Mouse (Mus musculus): ENCODE results near the gene Gdpgp1.
A peak's percentile ranks its signal among the peaks of the same experiment; 100 is the strongest.

The Gdpgp1 gene

GRCm38 (mm10) chr7:80221179-80221750 is 11.4 kb upstream of the Gdpgp1 start:
- no peak for DNase-seq (ENCODE audit: low read depth, low spot score)

GRCm38 (mm10) chr7:80227065-80227464 is 5.6 kb upstream of the Gdpgp1 start:
- DNase-seq (ENCODE audit: low read depth, low spot score) = peak; percentile 33

- no peak for DNase-seq (ENCODE audit: low read depth, low spot score)
Measured at GRCm38 (mm10) chr7:80230196-80230595, 2.5 kb upstream of the Gdpgp1 start.

DNA sequence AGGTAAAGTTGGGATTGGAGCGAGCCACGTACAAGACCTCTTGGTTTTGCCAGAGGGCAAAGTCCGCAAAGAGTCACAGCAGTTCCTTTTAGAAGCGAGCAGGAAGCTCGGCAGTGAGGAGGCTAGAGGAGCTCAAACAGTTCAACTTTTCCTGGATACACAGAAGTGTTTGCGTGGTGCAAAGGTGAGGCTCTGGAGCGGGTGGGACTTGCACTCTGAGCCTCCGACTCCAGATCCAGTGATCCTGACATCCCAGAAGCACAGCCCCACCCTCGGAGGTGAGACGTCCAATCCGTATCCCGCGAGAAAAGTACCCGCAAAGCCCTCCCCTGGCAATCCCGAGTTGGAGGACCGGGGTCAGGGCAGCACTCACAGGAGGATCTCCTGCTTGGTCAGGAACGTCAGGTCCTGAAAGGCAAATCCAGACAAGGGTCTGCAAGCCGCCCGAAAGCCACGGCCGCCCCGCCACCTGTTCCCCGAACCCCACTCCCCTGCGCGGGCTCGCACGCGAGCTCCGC is 635 bp upstream of the Gdpgp1 start:
- DNase-seq (ENCODE audit: low read depth, low spot score) = no peak

DNA sequence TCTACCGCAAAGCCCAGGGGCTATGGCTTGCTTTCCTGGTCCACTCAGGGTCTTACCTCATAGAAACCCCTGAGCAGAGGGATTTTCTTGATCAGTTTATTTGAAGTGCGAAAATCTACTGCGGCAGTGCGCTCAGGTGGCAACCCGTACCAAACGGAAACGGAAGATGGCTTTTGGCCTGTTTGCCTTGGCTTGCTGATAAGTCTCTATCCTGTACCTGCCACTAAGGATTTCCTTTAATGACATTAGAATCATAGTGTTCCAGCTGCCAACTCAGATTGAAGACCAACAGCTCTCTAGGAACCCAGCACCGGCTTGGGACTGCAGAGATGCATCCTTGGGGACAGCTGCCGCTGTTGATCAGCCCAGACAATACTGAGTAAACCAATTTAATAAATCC is 1.1 kb downstream of the Gdpgp1 start:
- peak; percentile 31 for DNase-seq (ENCODE audit: low read depth, low spot score)

- DNase-seq (ENCODE audit: low read depth, low spot score) = no peak
Measured at GRCm38 (mm10) chr7:80238542-80238941, 5.9 kb downstream of the Gdpgp1 start.

DNA sequence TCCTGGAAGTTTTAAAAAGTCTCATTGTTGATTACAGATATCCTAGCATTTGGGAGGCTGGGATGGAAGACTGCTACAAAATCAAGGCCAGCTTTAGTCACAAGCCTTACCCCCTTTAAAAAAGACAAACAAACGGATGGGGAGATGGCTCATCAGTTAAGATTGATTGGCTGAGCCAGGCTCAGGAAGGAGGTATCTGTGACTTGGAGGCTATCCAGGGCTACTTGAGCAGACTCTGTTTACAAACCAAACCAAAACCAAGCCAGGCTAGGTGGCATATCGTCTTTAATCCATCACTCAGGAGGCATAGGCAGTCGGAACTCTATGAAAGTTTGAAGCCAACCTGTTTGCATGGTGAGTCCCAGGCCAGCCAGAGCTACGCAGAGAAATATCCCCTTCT is 9.0 kb downstream of the Gdpgp1 start:
- DNase-seq (ENCODE audit: low read depth, low spot score) = no peak

GRCm38 (mm10) chr7:80244851-80245250 is 12.2 kb downstream of the Gdpgp1 start:
- DNase-seq (ENCODE audit: low read depth, low spot score) = no peak

DNA sequence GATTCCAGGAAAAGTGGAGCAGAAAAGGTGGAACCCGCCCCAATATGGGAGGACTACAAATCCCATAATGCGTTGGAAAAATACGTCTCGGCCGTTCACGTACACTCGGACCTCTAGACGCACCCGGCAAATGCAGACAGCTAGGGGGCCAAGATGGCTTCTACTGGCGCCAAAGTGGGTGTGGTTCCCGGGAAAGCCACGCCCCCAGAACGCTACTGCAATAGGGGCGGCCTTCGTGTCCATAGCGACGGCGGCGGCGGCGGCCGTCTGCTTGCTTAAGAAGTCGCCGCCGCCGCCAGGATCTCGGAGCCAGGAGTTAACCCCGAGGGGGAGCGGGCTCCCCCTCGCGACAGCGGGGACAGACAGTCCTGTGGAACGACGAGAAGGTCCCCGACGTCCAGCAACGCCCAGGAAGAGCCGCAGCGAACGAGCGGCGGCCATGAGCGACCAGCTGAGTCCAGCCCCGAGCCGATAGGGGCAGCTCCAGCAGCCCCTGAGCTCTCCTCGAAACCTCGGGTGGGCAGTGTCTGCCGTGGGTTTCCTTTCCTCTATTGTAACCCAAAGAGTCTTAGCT is 13.6 kb downstream of the Gdpgp1 start, which contains the start of gene Ttll13:
Gene Ttll13 (plus strand): TSS at position 229 of the 574 bp plus-strand sequence.
- DNase-seq (ENCODE audit: low read depth, low spot score) = peak; percentile 97

GRCm38 (mm10) chr7:80246859-80247258 is 14.2 kb downstream of the Gdpgp1 start:
- DNase-seq (ENCODE audit: low read depth, low spot score) = no peak

GRCm38 (mm10) chr7:80252437-80252836 is 19.8 kb downstream of the Gdpgp1 start:
- no peak for DNase-seq (ENCODE audit: low read depth, low spot score)

DNA sequence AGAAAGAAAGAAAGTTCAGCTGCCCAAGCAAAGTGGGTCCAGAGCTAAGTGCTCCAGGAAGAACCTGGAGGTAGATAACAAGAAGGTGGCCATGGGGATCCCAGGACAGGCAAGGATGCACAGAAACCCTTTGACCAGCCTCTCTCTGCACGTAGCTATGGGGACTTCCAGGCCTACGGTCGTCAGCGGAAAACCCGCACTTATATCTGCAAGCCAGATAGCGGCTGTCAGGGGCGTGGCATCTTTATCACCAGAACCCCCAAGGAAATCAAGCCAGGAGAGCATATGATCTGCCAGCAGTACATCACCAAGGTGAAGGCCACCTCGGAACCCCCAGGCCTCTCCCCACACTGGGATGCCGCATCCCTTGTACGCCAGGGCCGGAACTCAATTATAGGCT is 20.2 kb downstream of the Gdpgp1 start:
- peak; percentile 31 for DNase-seq (ENCODE audit: low read depth, low spot score)

DNA sequence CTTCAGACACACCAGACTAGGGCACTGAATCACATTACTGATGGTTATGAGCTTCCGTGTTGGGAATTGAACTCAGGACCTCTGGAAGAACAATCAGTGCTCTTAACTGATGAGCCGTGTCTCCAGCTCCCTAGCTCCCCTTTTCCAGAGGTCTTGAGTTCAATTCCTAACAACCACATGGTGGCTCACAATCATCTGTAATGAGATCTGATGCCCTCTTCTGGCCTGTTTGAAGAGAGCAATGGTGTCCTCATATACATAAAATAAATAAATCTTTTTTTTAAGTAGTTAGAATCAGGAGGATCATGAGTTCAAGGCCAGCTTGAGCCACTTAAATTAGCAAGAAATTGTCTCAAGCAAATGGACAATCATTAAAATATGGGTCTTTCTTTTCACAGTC is 23.3 kb downstream of the Gdpgp1 start:
- DNase-seq (ENCODE audit: low read depth, low spot score) = peak; percentile 41

- DNase-seq (ENCODE audit: low read depth, low spot score) = no peak
Measured at GRCm38 (mm10) chr7:80257706-80258105, 25.0 kb downstream of the Gdpgp1 start.

DNA sequence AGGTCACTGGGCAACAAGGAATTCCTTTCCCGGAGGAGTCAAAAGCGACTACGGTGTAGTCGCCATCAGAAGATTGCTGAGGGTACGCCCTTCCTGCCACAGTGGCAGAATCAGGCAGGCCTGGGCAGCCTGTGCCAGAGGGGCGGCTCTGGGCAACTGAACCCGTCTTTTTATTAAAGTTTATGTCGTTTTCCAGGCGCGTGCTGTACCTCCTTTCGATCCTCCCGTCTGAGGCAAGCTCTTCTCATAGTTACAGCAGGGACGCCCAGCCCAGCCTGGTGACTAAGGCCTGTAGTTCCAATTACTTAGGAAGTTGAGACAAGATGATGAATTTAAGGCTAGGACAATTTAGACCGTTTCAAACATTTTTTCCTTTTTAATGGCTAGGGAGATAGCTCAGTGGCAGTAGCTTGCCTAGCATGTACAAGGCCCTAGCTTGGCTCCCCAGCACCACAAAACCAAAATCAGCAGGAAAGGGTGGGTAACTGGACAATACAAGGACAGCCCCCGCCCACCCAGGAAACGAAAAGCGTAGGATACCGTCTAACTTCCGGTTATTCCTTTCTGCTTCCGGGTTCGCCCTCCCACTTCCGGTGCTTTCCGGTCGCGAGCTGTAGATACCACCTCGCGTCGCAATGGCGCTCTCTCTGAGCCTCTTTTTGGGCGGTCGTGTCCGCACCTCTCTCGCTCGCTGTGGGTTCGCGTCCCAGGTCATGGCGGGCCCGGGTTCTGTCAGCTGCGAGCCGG is 28.1 kb downstream of the Gdpgp1 start, which contains the start of gene Ngrn:
Gene Ngrn (plus strand): TSS at position 591 of the 747 bp plus-strand sequence.
- DNase-seq (ENCODE audit: low read depth, low spot score) = peak; percentile 90

DNA sequence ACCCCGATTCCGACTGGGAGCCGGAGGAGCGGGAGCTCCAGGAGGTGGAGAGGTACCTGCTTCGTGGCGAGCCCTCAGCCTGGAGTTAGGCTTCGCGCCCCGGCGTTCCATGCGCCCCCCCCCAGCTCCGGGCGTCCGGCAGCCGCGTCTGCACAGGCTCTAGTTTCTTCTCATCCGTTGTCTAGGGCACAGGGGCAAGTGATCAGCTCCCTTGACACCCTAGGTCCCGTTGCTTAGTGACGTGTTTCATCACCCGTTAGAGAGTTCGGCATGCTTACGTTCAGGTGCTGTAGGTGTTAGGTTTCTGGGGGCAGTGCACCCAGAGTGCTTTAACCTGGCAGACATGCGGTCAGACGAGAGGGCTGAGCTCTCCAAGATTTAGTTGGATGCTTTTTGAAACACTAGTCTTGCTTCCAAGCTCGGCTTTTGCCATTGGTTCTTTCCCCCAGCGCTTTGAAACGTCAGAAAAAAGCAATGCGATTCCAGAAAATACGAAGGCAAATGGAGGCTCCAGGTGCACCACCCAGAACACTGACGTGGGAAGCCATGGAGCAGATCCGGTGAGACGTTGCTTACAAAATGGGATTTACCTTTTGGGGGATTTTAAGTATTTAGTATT is 28.8 kb downstream of the Gdpgp1 start:
- no peak for DNase-seq (ENCODE audit: low read depth, low spot score)

DNA sequence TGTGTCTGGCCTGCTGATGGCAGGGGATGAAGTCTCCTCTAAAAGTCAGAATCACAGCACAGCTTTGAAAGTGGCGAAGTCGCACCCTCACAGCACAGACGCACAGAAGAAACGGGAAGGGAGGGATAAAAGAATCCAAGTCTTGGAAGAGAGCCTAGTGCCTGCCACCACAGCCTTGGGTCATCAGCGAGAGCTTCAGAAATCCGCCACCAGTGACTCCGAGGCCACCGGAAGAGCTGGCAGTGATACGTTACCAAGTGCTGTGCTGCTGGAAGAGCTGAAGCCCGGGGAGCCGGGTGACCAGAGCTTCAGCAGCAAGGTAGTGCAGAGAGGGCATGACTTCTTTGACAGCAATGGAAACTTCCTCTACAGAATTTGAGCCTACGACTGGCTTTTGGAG is 31.9 kb downstream of the Gdpgp1 start:
- no peak for DNase-seq (ENCODE audit: low read depth, low spot score)

DNA sequence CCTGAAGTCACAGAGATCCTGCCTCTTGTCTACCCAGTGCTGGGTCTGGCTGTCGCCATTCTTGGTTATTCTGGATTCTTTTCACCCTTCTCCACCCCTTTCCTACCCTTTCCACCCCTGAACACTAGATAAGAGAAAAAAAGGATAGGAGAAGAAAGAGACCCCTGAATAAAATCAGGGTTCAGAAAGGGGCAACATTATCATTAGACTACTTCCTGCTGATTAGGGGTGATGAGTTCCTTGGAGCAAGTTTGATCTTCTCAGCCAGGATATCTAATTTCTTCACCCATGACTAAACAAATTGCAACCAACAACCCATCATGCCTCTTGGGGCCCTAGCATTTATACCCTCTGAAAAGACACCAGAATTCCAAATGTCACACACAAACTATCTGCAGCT is 35.1 kb downstream of the Gdpgp1 start:
- no peak for DNase-seq (ENCODE audit: low read depth, low spot score)

DNA sequence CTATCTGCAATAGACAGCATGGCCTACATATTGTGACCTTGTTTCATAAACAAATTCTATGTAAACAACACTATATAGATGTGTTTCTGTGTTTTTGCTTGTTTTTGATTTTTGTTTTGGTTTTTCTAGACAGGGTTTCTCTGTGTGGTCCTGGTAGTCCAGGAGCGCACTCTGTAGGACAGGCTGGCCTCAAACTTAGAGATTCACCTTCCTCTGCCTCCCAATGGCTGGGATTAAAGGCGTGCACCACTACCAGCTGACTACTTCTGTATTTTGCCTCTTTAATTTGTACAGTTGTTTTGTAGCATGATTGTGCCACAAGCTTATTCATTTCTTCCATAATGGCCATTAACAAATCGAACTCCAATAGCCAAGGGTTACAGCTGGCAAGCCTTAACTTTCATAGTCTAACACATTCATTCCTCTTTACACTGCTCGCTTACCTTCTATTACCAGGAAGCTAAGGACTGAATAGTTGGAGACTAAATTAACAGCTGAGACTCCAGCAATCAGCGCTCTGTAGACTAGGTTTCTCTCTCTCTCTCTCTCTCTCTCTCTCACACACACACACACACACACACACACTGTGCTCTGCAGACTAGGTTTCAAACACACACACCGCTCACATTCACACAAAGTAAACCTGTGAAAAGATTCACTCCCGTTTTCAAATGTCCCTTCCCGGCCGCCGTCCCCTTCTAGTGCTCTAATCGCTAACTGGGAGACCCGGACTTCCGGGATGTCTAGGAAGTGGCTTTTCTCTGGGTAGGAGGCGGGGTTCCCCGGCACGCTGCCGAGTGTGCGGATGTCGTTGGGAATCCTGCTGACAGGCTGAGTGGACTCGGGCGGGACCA is 36.5 kb downstream of the Gdpgp1 start, which contains the start of gene Vps33b:
Gene Vps33b (plus strand): TSS at position 753 of the 854 bp plus-strand sequence.
- peak; percentile 95 for DNase-seq (ENCODE audit: low read depth, low spot score)

DNA sequence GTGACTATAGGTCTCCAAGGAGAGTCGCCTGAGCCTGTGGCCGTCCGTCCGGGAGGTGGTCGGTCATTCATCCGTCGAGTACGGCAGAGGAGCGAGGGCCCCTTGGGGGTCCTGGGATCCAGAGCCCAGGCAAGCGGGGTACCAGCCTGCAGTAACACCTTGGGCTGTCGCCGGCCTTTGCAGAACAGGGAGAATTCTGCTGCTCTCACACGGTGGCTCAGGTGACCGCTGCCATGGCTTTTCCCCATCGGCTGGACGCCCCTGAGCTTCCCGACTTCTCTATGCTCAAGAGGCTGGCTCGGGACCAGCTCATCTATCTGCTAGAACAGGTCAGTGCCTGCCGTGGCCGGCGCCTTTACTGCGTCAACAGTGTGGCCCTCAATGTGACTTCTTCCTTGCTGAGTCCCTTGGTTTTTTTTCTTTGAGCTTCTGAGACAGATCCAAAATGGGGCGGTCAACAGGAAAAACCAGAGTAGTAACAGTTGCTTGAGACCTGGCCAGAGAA is 37.1 kb downstream of the Gdpgp1 start:
- no peak for DNase-seq (ENCODE audit: low read depth, low spot score)

GRCm38 (mm10) chr7:80273456-80273855 is 40.8 kb downstream of the Gdpgp1 start:
- DNase-seq (ENCODE audit: low read depth, low spot score) = no peak

All from CD4-positive, CD25-positive, alpha-beta regulatory T cell, adult 2 months (primary cell).